Mouse (Mus musculus) kidney, embryonic 16.5 days (tissue): ENCODE measurements around the gene Synm. TPM values are rescaled to one million over a fixed set of nuclear protein-coding genes. Genes with fewer than 3 reads are reported as not detected.
A peak's percentile ranks its signal among the peaks of the same experiment; 100 is the strongest.

Experiments
- ATAC-seq: fragments of 200-750 bp; cut with Nextera tagmentation; 2 replicates; pipeline ENCODE4 v1.8.0; 2017; ENCODE audit warnings: moderate TSS enrichment; ENCODE audit not compliant: low FRiP score, low TSS enrichment
- H3K27ac ChIP-seq: fragments of 300-500 bp; sonication (generic); 2 replicates; pipeline ENCODE4 v1.5.1; 2014; ENCODE audit warnings: low read length
- H3K27me3 ChIP-seq: fragments of 300-500 bp; sonication (generic); 2 replicates; pipeline ENCODE4 v1.6.1; 2014; ENCODE audit warnings: low read length, control low read depth, mixed read lengths; ENCODE audit not compliant: insufficient read depth
- H3K36me3 ChIP-seq: fragments of 300-500 bp; sonication (generic); 2 replicates; pipeline ENCODE4 v1.6.1; 2014; ENCODE audit warnings: low read length, control low read depth, mixed read lengths; ENCODE audit not compliant: insufficient read depth
- H3K4me1 ChIP-seq: fragments of 300-500 bp; sonication (generic); 2 replicates; pipeline ENCODE4 v1.6.1; 2014; ENCODE audit warnings: low read length, control low read depth, mixed read lengths; ENCODE audit not compliant: insufficient read depth
- H3K4me2 ChIP-seq: fragments of 300-500 bp; sonication (generic); replicated peaks from 2 replicates; pipeline ENCODE4 v1.6.1; 2014; ENCODE audit warnings: low read depth, low read length
- H3K4me3 ChIP-seq: fragments of 300-500 bp; sonication (generic); 2 replicates; pipeline ENCODE4 v1.5.1; 2014; ENCODE audit warnings: mild to moderate bottlenecking, low read length
- H3K9ac ChIP-seq: fragments of 300-500 bp; sonication (generic); replicated peaks from 2 replicates; pipeline ENCODE4 v1.6.1; 2014; ENCODE audit warnings: low read length
- H3K9me3 ChIP-seq: fragments of 300-500 bp; sonication (generic); 2 replicates; pipeline ENCODE4 v1.6.1; 2016; ENCODE audit warnings: low read length, control low read depth
- WGBS: fragments of 180-500 bp; shearing (Covaris S2); extraction: QIAGEN DNeasy Blood & Tissue Kit; methylation state at CpG from one replicate; pipeline ENCODE4 v1.1.7; 2014; 5-methylcytosine and 5-hydroxymethylcytosine counted together
- polyA plus RNA-seq: library from polyadenylated mRNA; unstranded; fragments of >200 nt; fragmentation: Nextera tagmentation; extraction: Ambion mirVana; gene quantifications from 2 replicates; pipeline ENCODE4 v1.2.1, GENCODE M21; 2015

Gene Synm
- polyA plus RNA-seq, 1 experiment from 2014 or later, result 2.3 TPM

GRCm38 (mm10) chr7:67755366-67755765 is 4.2 kb downstream of the Synm start:
- Histone ChIP-seq H3K4me3 (no peak overlapping the region), H3K4me1 (peaks cover 10% of the 10 kb centered on the region), H3K4me2 (no peak overlapping the region), H3K27me3 (peaks cover 17% of the 10 kb centered on the region), H3K9ac (no peak overlapping the region), H3K36me3 (no peaks in the 10 kb centered on the region), H3K27ac (no peak overlapping the region), H3K9me3 (no peaks in the 10 kb centered on the region)
- WGBS, result 92% methylated on average over 7 of the region's 7 CpGs
- no peak for ATAC-seq

GRCm38 (mm10) chr7:67754606-67755005 is 4.9 kb downstream of the Synm start:
- H3K9ac ChIP-seq, result no peak overlapping the region
- H3K36me3 ChIP-seq, result no peaks in the 10 kb centered on the region
- H3K9me3 ChIP-seq, result no peaks in the 10 kb centered on the region
- no peak overlapping the region for H3K4me3 ChIP-seq
- no peak overlapping the region for H3K27ac ChIP-seq
- WGBS, result 66% methylated on average over 11 of the region's 11 CpGs
- H3K4me1 ChIP-seq, result peaks cover 7% of the 10 kb centered on the region
- ATAC-seq, result no peak
- H3K27me3 ChIP-seq, result peaks cover 15% of the 10 kb centered on the region
- no peak overlapping the region for H3K4me2 ChIP-seq

GRCm38 (mm10) chr7:67749441-67750239 is 9.9 kb downstream of the Synm start:
- H3K9ac ChIP-seq, result no peak overlapping the region
- no peaks in the 10 kb centered on the region for H3K9me3 ChIP-seq
- no peak overlapping the region for H3K4me3 ChIP-seq
- H3K36me3 ChIP-seq, result no peaks in the 10 kb centered on the region
- no peak for ATAC-seq
- H3K4me2 ChIP-seq, result no peak overlapping the region
- WGBS, result 66% methylated on average over 4 of the region's 4 CpGs
- H3K27me3 ChIP-seq, result no peaks in the 10 kb centered on the region
- no peak overlapping the region for H3K27ac ChIP-seq
- no peaks in the 10 kb centered on the region for H3K4me1 ChIP-seq

- no peaks in the 10 kb centered on the region for H3K9me3 ChIP-seq
- no peak overlapping the region for H3K4me3 ChIP-seq
- H3K27ac ChIP-seq, result no peak overlapping the region
- 79% methylated on average over 4 of the region's 4 CpGs for WGBS
- H3K4me2 ChIP-seq, result no peak overlapping the region
- no peaks in the 10 kb centered on the region for H3K36me3 ChIP-seq
- no peak for ATAC-seq
- no peaks in the 10 kb centered on the region for H3K4me1 ChIP-seq
- no peaks in the 10 kb centered on the region for H3K27me3 ChIP-seq
- H3K9ac ChIP-seq, result no peak overlapping the region
Observed at GRCm38 (mm10) chr7:67747731-67748305, 11.7 kb downstream of the Synm start.

- no peak overlapping the region for H3K4me2 ChIP-seq
- no peak overlapping the region for H3K4me3 ChIP-seq
- no peak overlapping the region for H3K9ac ChIP-seq
- no peak overlapping the region for H3K27ac ChIP-seq
- 74% methylated on average over 7 of the region's 7 CpGs for WGBS
- no peaks in the 10 kb centered on the region for H3K36me3 ChIP-seq
- H3K4me1 ChIP-seq, result no peaks in the 10 kb centered on the region
- H3K9me3 ChIP-seq, result no peaks in the 10 kb centered on the region
- H3K27me3 ChIP-seq, result no peaks in the 10 kb centered on the region
- ATAC-seq, result no peak
Observed at GRCm38 (mm10) chr7:67741706-67742105, 17.8 kb downstream of the Synm start.

GRCm38 (mm10) chr7:67740796-67741195 is 18.7 kb downstream of the Synm start:
- no peaks in the 10 kb centered on the region for H3K36me3 ChIP-seq
- H3K9ac ChIP-seq, result no peak overlapping the region
- H3K27me3 ChIP-seq, result no peaks in the 10 kb centered on the region
- WGBS, result 53% methylated on average over 5 of the region's 5 CpGs
- ATAC-seq, result no peak
- H3K27ac ChIP-seq, result no peak overlapping the region
- no peaks in the 10 kb centered on the region for H3K9me3 ChIP-seq
- H3K4me3 ChIP-seq, result no peak overlapping the region
- no peak overlapping the region for H3K4me2 ChIP-seq
- H3K4me1 ChIP-seq, result peaks cover 5% of the 10 kb centered on the region; the same call in 1 of the 2 replicates

- no peaks in the 10 kb centered on the region for H3K27me3 ChIP-seq
- no peak for ATAC-seq
- peaks cover 5% of the 10 kb centered on the region; the same call in 1 of the 2 replicates for H3K4me1 ChIP-seq
- no peak overlapping the region for H3K27ac ChIP-seq
- no peaks in the 10 kb centered on the region for H3K36me3 ChIP-seq
- no peak overlapping the region for H3K9ac ChIP-seq
- H3K4me2 ChIP-seq, result no peak overlapping the region
- WGBS, result 84% methylated on average over 4 of the region's 4 CpGs
- no peaks in the 10 kb centered on the region for H3K9me3 ChIP-seq
- no peak overlapping the region for H3K4me3 ChIP-seq
Observed at GRCm38 (mm10) chr7:67740382-67740781, 19.2 kb downstream of the Synm start.

GRCm38 (mm10) chr7:67732276-67732675 is 27.3 kb downstream of the Synm start:
- 58% methylated on average over 4 of the region's 4 CpGs for WGBS
- ATAC-seq, result peak; percentile 28; the same call in 1 of the 2 replicates
- Histone ChIP-seq H3K9me3 (no peaks in the 10 kb centered on the region), H3K36me3 (peaks cover 11% of the 10 kb centered on the region), H3K27ac (no peak overlapping the region), H3K27me3 (no peaks in the 10 kb centered on the region), H3K9ac (no peak overlapping the region), H3K4me2 (no peak overlapping the region), H3K4me1 (peaks cover 14% of the 10 kb centered on the region), H3K4me3 (no peak overlapping the region)

- H3K4me2 ChIP-seq, result no peak overlapping the region
- no peak for ATAC-seq
- no peak overlapping the region for H3K27ac ChIP-seq
Observed at GRCm38 (mm10) chr7:67730431-67731110, 29.0 kb downstream of the Synm start.

GRCm38 (mm10) chr7:67728809-67729208 is 30.7 kb downstream of the Synm start:
- peaks cover 9% of the 10 kb centered on the region for H3K4me1 ChIP-seq
- H3K27me3 ChIP-seq, result no peaks in the 10 kb centered on the region
- H3K4me3 ChIP-seq, result no peak overlapping the region
- H3K36me3 ChIP-seq, result peaks cover 28% of the 10 kb centered on the region
- no peak overlapping the region for H3K4me2 ChIP-seq
- WGBS, result 92% methylated on average over 4 of the region's 4 CpGs
- H3K9me3 ChIP-seq, result no peaks in the 10 kb centered on the region
- no peak overlapping the region for H3K9ac ChIP-seq
- no peak for ATAC-seq
- H3K27ac ChIP-seq, result no peak overlapping the region

More at GRCm38 (mm10) chr7:67730431-67731110, 29.0 kb downstream of the Synm start:
- peaks cover 9% of the 10 kb centered on the region for H3K4me1 ChIP-seq
- no peaks in the 10 kb centered on the region for H3K9me3 ChIP-seq
- H3K36me3 ChIP-seq, result peaks cover 21% of the 10 kb centered on the region
- no peaks in the 10 kb centered on the region for H3K27me3 ChIP-seq
- no peak overlapping the region for H3K9ac ChIP-seq
- no peak overlapping the region for H3K4me3 ChIP-seq
- 47% methylated on average over 5 of the region's 5 CpGs for WGBS
